Mouse (Mus musculus): ENCODE measurements around the gene Hnf1a.

- TF ChIP-seq CTCF (IDR thresholded peaks at IDR 0.05; ENCODE audit: borderline replicate concordance, control insufficient read depth, extremely low read depth, insufficient read depth, low read length, poor library complexity) (no peak), POLR2A (IDR thresholded peaks at IDR 0.05; ENCODE audit: control insufficient read depth, extremely low read depth, insufficient read depth, low read length, poor library complexity) (peak; percentile 80)
These were observed 28.7 kb downstream of the Hnf1a start, which contains the start of gene 2210016L21Rik for GRCm38 (mm10) chr5:114942074-114942765.
